Mouse (Mus musculus) thymus, postnatal 36 days (tissue): ENCODE results near the gene Dennd5b.

ENCODE experiments used
- DNase-seq, 2 experiments: peaks; one replicate each; pipeline ENCODE4 v3.0.0; 2022; ENCODE audit warnings: mixed read lengths in 2 of 2

Gene Dennd5b

DNA sequence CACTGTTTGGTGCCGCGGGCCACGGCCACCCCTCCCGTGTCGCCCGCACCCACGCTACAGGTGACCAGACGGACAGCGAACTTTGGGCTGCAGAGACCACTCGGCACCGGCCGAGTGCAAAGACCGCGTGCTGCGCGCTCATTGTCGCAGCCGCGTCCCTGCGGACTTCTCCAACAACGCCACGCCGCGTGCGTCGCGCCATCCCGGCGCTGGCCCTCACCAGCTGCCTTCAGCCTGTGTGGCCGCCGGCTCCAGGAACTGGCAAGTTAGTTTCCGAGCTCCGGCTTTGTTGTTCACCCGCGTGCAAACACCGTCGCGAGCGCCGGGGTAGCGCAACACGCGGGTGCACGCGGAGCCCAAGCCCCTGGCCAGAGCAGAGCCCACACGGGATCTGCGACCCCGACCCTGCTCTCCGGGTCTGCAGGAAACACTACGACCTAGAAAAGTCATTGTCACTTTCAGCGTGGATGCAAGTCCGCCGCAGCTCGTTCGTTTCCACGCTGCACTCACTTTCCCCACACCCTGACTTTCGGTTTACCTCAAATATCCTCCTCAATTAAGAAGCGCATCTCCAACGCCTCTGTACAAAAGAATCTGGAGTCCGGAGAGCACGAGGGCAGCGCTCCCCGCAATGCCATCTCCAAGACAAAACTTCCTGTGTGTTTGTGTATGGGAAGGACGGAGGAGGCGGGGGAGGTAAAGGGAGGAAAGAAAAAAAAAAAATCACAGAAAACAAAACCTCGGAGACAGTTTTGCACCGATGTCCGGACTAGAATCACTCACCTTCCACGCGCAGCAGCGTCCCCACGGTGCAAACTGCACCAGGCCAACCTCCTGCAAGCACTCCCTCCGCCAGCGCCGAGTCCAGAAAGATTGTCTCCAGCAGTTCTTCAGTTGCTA lies 155.7 kb downstream of the Dennd5b start:
- peak; percentile 54 to 59 for DNase-seq

DNA sequence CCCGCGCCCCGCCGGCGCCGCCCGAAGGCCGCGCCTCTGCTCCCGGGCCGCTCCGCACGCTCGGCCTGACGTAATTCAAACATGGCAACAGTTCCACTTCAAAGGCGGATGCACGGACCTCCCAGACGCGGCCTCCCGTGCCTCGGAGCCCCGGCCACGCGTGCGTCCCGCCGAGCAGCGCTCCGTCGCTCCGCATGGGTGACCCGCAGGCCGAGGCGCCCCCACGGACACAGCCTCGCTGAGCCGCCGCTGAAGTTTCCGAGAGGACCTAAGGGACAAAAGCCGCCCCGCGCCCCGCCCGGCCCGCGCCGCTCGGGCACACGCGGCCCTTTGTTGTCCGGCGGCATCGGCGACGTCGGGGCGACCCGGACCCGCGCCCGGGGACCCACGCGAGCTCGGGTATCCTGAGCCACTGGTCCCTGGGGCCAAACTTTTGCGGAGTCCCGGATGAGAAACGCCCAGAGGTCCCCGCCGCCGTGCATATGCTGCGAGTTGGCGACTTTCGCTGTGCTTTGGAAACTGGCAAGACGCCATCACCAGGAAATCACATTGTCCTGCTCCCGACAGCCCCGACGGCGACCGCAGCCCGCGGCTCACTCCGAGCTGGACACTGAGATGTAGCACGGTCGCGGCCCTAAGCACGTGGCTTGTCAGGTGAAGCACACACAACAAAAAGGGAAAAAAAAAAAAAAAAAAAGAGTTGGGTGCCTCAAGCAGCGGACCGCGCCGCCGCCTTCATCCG lies 156.5 kb downstream of the Dennd5b start:
- DNase-seq: peak; percentile 62 to 68

DNA sequence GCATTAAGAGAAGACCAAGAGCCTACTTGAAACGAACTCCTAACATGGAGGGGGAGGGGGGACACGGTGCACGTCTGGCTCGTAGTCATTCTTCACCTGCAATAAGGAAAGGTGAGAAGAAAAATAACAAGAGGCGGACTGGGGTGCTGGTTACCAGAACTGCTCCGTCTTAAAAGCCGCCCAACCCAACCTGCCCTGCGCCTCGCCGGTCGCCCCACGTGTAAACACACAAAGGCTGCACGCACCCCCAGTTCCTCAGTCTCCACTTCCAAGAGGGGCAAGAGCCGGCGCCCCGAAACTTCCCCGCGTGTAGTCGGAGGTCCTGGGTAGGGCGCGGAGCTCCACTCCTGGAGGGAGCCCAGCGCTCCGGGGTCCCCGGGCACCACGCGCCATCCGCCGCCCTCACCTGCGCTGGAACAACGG lies 157.1 kb downstream of the Dennd5b start:
- DNase-seq: no peak

DNA sequence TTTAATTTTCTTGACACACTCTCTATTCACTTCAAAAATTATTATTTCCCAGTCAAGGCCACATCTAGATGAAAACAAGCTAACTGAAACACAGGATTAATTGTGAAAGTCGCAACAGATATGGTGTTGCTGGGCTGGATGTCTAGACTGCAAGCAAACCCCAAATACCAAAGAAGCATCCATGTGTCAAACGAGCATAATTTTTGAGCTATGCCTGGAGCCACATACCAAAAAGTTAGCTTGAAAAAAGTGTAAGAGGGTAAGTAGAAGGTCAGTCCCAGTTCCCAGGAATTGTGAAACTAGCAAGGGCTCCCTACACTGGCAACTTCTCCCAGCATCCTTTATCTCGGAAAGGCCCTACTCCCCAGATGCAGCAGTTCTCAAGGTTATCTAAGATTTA lies 157.8 kb downstream of the Dennd5b start:
- no peak for DNase-seq

DNA sequence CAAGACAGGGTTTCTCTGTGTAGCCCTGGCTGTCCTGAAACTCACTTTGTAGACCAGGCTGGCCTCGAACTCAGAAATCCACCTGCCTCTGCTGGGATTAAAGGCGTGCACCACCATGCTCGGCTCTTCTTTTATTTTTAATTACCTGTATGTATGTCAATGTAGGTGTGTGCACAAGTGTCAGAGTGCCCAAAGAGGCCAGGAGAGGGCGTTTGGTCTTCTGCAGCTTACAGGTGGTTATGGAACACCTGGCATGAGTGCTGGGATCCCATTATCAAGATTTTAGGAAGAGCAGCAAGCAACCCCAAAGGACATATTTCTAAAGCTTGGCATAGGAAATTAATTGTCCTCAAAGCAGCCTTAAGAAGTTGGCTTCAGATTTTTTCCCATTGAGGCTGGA lies 159.1 kb downstream of the Dennd5b start:
- DNase-seq: no peak

DNA sequence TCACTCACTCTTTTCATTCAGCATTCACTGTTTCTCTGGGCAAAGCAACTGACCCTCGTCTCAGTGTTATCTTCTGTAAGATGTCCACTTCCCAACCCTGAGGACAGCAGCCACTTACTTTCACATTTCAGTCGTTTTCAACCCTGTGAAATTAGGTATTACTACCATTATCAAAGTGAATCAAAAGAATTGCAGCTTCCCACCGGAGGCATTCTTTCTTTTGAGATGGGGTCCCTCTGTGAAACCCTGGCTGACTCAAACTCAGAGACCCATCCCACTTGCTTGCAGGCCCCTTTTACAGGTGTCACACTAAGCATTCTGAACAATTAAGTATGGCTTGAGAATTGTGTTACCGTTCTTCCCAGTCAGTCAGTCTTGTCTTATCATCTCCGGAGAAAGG lies 159.6 kb downstream of the Dennd5b start:
- no peak for DNase-seq

DNA sequence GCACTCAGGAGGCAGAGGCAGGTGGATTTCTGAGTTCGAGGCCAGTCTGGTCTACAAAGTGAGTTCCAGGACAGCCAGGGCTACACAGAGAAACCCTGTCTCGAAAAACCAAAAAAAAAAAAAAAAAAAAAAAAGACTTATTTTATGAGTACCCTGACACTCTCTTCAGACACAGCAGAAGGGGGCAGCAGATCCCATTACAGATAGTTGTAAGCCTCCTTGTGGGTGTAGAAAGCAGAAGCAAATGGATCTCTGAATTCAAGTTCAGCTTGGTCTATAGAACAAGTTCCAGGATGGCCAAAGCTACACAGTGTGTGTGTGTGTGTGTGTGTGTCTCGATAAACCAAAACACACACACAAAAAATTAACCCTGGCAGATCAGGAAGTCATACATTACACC lies 161.1 kb downstream of the Dennd5b start:
- DNase-seq: peak; percentile 25
